Mouse (Mus musculus): Measurements from ENCODE around the gene Cald1. TPM values are rescaled to one million over a fixed set of nuclear protein-coding genes. Genes with fewer than 3 reads are reported as not detected.

Cald1 gene
- polyA plus RNA-seq, 1 experiment: 93.3 TPM

GRCm38 (mm10) chr6:34717651-34718050 lies 119.4 kb downstream of the Cald1 start:
- Histone ChIP-seq H3K4me1 (ENCODE audit: control insufficient read depth, insufficient read depth, low read length) (peaks cover 1% of the 10 kb centered on the region; the same call in 1 of the 2 replicates), H3K27ac (ENCODE audit: control insufficient read depth, insufficient read depth, low read depth, low read length, poor library complexity) (no peak overlapping the region), H3K4me3 (replicated peaks; ENCODE audit: control insufficient read depth, low read depth, low read length) (no peak overlapping the region)
- WGBS: 80% methylated on average over 4 of the region's 4 CpGs
- TF ChIP-seq POLR2A (IDR thresholded peaks at IDR 0.05; ENCODE audit: borderline replicate concordance, control insufficient read depth, low read depth, low read length) (no peak), CTCF (IDR thresholded peaks at IDR 0.05; ENCODE audit: control insufficient read depth, insufficient read depth, low read length) (no peak)

GRCm38 (mm10) chr6:34719141-34719680 lies 120.9 kb downstream of the Cald1 start:
- Histone ChIP-seq H3K4me3 (replicated peaks; ENCODE audit: control insufficient read depth, low read depth, low read length) (no peak overlapping the region), H3K4me1 (ENCODE audit: control insufficient read depth, insufficient read depth, low read length) (peaks cover 1% of the 10 kb centered on the region; the same call in 1 of the 2 replicates), H3K27ac (ENCODE audit: control insufficient read depth, insufficient read depth, low read depth, low read length, poor library complexity) (no peak overlapping the region)
- TF ChIP-seq CTCF (IDR thresholded peaks at IDR 0.05; ENCODE audit: control insufficient read depth, insufficient read depth, low read length): no peak
- TF ChIP-seq POLR2A (IDR thresholded peaks at IDR 0.05; ENCODE audit: borderline replicate concordance, control insufficient read depth, low read depth, low read length): no peak
- WGBS: 79% methylated on average over 6 of the region's 6 CpGs

GRCm38 (mm10) chr6:34720447-34720846 lies 122.1 kb downstream of the Cald1 start:
- Histone ChIP-seq H3K4me1 (ENCODE audit: control insufficient read depth, insufficient read depth, low read length) (peaks cover 1% of the 10 kb centered on the region; the same call in 1 of the 2 replicates), H3K4me3 (replicated peaks; ENCODE audit: control insufficient read depth, low read depth, low read length) (no peak overlapping the region), H3K27ac (ENCODE audit: control insufficient read depth, insufficient read depth, low read depth, low read length, poor library complexity) (no peak overlapping the region)
- WGBS: 65% methylated on average over 4 of the region's 4 CpGs
- TF ChIP-seq CTCF (IDR thresholded peaks at IDR 0.05; ENCODE audit: control insufficient read depth, insufficient read depth, low read length): no peak
- no peak for TF ChIP-seq POLR2A (IDR thresholded peaks at IDR 0.05; ENCODE audit: borderline replicate concordance, control insufficient read depth, low read depth, low read length)

GRCm38 (mm10) chr6:34721740-34722139 lies 123.4 kb downstream of the Cald1 start:
- no peak overlapping the region for H3K4me3 ChIP-seq (replicated peaks; ENCODE audit: control insufficient read depth, low read depth, low read length)
- WGBS: 38% methylated on average over 6 of the region's 6 CpGs
- H3K27ac ChIP-seq (ENCODE audit: control insufficient read depth, insufficient read depth, low read depth, low read length, poor library complexity): no peak overlapping the region
- H3K4me1 ChIP-seq (ENCODE audit: control insufficient read depth, insufficient read depth, low read length): peaks cover 1% of the 10 kb centered on the region; the same call in 1 of the 2 replicates
- no peak for TF ChIP-seq CTCF (IDR thresholded peaks at IDR 0.05; ENCODE audit: control insufficient read depth, insufficient read depth, low read length)
- TF ChIP-seq POLR2A (IDR thresholded peaks at IDR 0.05; ENCODE audit: borderline replicate concordance, control insufficient read depth, low read depth, low read length): no peak

- WGBS: 79% methylated on average over 7 of the region's 7 CpGs
- H3K27ac ChIP-seq (ENCODE audit: control insufficient read depth, insufficient read depth, low read depth, low read length, poor library complexity): no peak overlapping the region
- no peaks in the 10 kb centered on the region for H3K4me1 ChIP-seq (ENCODE audit: control insufficient read depth, insufficient read depth, low read length)
- no peak overlapping the region for H3K4me3 ChIP-seq (replicated peaks; ENCODE audit: control insufficient read depth, low read depth, low read length)
- TF ChIP-seq CTCF (IDR thresholded peaks at IDR 0.05; ENCODE audit: control insufficient read depth, insufficient read depth, low read length) (no peak), POLR2A (IDR thresholded peaks at IDR 0.05; ENCODE audit: borderline replicate concordance, control insufficient read depth, low read depth, low read length) (no peak)
These were observed 124.4 kb downstream of the Cald1 start for GRCm38 (mm10) chr6:34722660-34723059.

GRCm38 (mm10) chr6:34723250-34723904 lies 125.1 kb downstream of the Cald1 start:
- H3K4me1 ChIP-seq (ENCODE audit: control insufficient read depth, insufficient read depth, low read length): no peaks in the 10 kb centered on the region
- no peak overlapping the region for H3K27ac ChIP-seq (ENCODE audit: control insufficient read depth, insufficient read depth, low read depth, low read length, poor library complexity)
- TF ChIP-seq CTCF (IDR thresholded peaks at IDR 0.05; ENCODE audit: control insufficient read depth, insufficient read depth, low read length): no peak
- TF ChIP-seq POLR2A (IDR thresholded peaks at IDR 0.05; ENCODE audit: borderline replicate concordance, control insufficient read depth, low read depth, low read length): no peak
- H3K4me3 ChIP-seq (replicated peaks; ENCODE audit: control insufficient read depth, low read depth, low read length): no peak overlapping the region
- WGBS: 78% methylated on average over 10 of the region's 10 CpGs

- WGBS: 86% methylated on average over 1 of the region's 1 CpGs
- Histone ChIP-seq H3K27ac (ENCODE audit: control insufficient read depth, insufficient read depth, low read depth, low read length, poor library complexity) (no peak overlapping the region), H3K4me1 (ENCODE audit: control insufficient read depth, insufficient read depth, low read length) (no peaks in the 10 kb centered on the region), H3K4me3 (replicated peaks; ENCODE audit: control insufficient read depth, low read depth, low read length) (no peak overlapping the region)
- no peak for TF ChIP-seq CTCF (IDR thresholded peaks at IDR 0.05; ENCODE audit: control insufficient read depth, insufficient read depth, low read length)
- TF ChIP-seq POLR2A (IDR thresholded peaks at IDR 0.05; ENCODE audit: borderline replicate concordance, control insufficient read depth, low read depth, low read length): no peak
These were observed 127.4 kb downstream of the Cald1 start for GRCm38 (mm10) chr6:34725660-34726059.

- no peak overlapping the region for H3K4me3 ChIP-seq (replicated peaks; ENCODE audit: control insufficient read depth, low read depth, low read length)
- H3K27ac ChIP-seq (ENCODE audit: control insufficient read depth, insufficient read depth, low read depth, low read length, poor library complexity): no peak overlapping the region
- TF ChIP-seq CTCF (IDR thresholded peaks at IDR 0.05; ENCODE audit: control insufficient read depth, insufficient read depth, low read length): no peak
- no peak for TF ChIP-seq POLR2A (IDR thresholded peaks at IDR 0.05; ENCODE audit: borderline replicate concordance, control insufficient read depth, low read depth, low read length)
- no peaks in the 10 kb centered on the region for H3K4me1 ChIP-seq (ENCODE audit: control insufficient read depth, insufficient read depth, low read length)
- WGBS: 60% methylated on average over 1 of the region's 1 CpGs
These were observed 127.8 kb downstream of the Cald1 start for GRCm38 (mm10) chr6:34726104-34726503.
